Mouse (Mus musculus) Patski (cell line): Measurements from ENCODE around the gene Hck. TPM values are rescaled to one million over a fixed set of nuclear protein-coding genes. Genes with fewer than 3 reads are reported as not detected.
A peak's percentile ranks its signal among the peaks of the same experiment; 100 is the strongest.

Experiments used
- ATAC-seq: fragments of 100-300 bp; one replicate; pipeline ENCODE4 v1.8.0; 2021
- CTCF ChIA-PET: fragments of 350-600 bp; sonication (Branson Sonifier 250); formaldehyde crosslinking; loops from one replicate; lab custom pipeline; 2022; ENCODE audit warnings: inconsistent platforms; lab: Charles Lee
- POLR2A ChIA-PET: fragments of 350-600 bp; sonication (Branson Sonifier 250); formaldehyde crosslinking; loops from one replicate; lab custom pipeline; 2022; ENCODE audit warnings: antibody characterized with exemption, inconsistent platforms; lab: Charles Lee
- DNase-seq: peaks from one replicate; pipeline ENCODE4 v3.0.0-alpha.2; 2011; ENCODE audit warnings: low read depth, low spot score
- H3K27me3 ChIP-seq: fragments of 371-371 bp; one replicate; pipeline ENCODE4 v1.5.1; 2021
- CTCF ChIP-seq: fragments of 100-300 bp; IDR thresholded peaks from one replicate; pipeline ENCODE4 v1.5.1; 2021
- in situ Hi-C: fragments of 300-500 bp; cut with MboI; formaldehyde crosslinking; loops from 3 replicates; pipeline ENCODE4 v1.11.1; 2018; ENCODE audit warnings: low pct_unique_long_range_greater_than_20kb, mixed read lengths
- polyA plus RNA-seq: library from polyadenylated mRNA; unstranded; gene quantifications from one replicate; pipeline ENCODE4 v1.2.3, GENCODE M21; 2021

Gene Hck
- polyA plus RNA-seq, 1 experiment from 2014 or later = 1.3 TPM

DNA sequence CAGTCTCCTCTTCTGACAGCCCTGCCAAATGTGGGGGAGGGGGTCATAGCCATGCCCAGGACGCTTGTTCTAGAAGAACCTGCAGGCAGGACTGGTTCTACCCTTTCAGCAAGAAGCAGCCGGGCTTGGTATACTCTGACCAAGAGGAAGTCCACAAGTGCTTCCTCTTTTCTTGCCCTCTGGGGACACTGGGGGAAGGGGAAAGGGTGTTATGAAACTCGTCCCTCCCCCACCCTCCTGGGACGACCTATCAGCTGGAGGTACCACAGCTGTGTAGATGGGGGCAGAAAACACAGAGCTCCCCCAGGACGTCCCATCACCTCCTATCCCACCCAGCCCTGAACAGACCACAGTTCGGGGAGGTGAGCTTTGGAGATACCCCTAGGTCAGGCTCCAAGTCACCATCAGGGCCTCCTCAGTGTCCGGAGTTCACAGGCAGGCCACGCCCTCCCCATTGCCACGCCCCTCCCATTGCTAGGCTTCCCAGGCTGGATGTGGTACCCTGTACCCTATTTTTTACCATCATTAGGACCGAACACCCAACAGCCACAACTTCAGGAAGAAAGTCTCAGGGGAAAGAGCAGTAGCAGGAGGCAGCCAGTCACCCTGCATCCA lies 17.6 kb upstream of the Hck start:
- TF ChIP-seq CTCF = no peak
- ATAC-seq (no peak), DNase-seq (no peak)
- in situ Hi-C loops = no loop called here
- POLR2A ChIA-PET = interaction anchor here (0.6 to 1.2 kb wide), 2 partner anchors 13 to 325 kb away, joined by 3 to 4 read pairs; no protein-coding TSS in a partner anchor
- H3K27me3 ChIP-seq = no peaks in the 10 kb centered on the region
- CTCF ChIA-PET = interaction anchor here (1.5 to 1.7 kb wide), 2 partner anchors 29 to 44 kb away, joined by 4 to 6 read pairs; no protein-coding TSS in a partner anchor

DNA sequence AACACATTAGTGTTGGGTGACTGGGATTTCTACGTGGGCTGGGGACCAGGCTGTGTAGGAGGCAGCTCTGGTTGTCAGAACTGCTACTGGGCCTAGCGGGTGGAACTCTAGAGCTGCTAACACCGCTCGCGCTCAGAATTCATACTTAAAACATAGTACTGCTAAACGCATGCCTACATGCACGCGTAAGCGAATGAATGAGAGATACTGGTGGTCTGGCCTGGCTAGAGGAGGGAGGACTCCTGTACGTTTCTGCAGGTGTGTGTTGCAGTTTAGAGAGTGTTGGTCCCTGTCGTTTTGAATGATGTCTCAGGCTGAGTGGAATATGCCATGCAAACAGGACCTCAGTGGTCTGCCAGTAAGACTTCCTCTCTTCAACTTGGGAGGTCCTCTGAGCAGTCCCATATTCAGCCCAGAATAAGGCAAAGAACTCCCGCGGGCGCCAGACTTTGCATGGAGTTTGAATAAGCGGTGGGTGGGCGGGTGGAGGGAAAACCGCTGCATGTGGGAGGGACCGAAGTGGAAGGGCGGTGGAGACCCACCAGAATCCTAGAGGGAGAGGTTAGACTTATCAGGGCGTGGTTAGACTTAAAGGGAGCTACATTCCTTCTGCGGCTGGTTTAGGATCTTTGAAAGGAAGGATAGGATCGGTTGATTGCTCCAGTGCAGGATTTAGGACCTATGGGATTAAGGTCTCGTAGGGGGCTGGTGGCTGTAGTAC lies 1.1 kb upstream of the Hck start:
- CTCF ChIA-PET = no interaction called here
- POLR2A ChIA-PET = interaction anchor here (0.6 kb wide), 1 partner anchor 32 kb away, joined by 3 read pairs; no protein-coding TSS in a partner anchor
- no peak for ATAC-seq
- no peak for DNase-seq
- in situ Hi-C loops = no loop called here
- H3K27me3 ChIP-seq = no peaks in the 10 kb centered on the region
- TF ChIP-seq CTCF = no peak

DNA sequence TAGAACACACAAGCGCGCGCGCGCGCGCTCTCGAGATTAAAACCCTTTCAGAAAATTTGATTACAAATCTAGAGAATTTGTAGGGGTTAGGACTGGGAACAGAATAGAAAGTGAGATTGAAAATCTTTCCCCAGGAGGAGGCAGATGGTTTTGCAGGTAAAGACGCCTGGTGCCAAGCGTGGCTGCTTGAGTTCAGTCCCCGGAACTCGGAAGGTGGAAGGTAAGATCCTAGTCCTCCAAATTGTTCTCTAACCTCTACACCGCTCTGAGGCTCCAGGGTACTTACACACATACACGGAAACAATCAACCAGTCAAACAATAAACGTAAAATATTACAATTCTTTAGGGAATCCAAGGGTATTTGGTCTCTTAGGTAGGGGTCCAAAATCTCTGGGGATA lies 466 bp upstream of the Hck start:
- DNase-seq (no peak), ATAC-seq (no peak)
- ChIA-PET POLR2A (no interaction called here), CTCF (no interaction called here)
- in situ Hi-C loops = no loop called here
- no peaks in the 10 kb centered on the region for H3K27me3 ChIP-seq
- TF ChIP-seq CTCF = no peak

DNA sequence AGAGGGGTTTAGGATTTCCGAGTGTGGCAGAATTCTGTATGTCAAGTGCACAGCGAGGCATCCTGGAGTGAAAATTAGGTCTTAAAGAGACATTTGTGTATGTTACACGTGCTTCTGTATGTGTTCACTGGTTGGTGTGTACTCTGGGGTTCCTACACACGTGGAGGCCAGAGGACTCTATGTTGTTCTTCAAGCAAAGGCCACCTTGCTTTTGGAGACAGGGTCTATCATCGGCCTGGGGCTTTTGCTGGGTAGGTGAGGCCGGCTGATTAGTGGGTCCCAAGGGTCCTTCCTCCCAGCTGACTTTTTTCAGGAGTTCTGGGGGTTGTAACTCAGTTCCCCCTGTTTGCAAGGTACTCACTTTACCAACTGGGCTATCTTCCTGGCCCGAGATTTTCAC lies 1.3 kb downstream of the Hck start:
- DNase-seq (no peak), ATAC-seq (no peak)
- ChIA-PET CTCF (no interaction called here), POLR2A (interaction anchor here (0.6 kb wide), 1 partner anchor 83 kb away, joined by 4 read pairs; no protein-coding TSS in a partner anchor)
- in situ Hi-C loops = no loop called here
- H3K27me3 ChIP-seq = no peaks in the 10 kb centered on the region
- TF ChIP-seq CTCF = no peak

GRCm38 (mm10) chr2:153111298-153111697 lies 3.0 kb downstream of the Hck start:
- TF ChIP-seq CTCF = no peak
- ATAC-seq = no peak
- in situ Hi-C loops = no loop called here
- no peak for DNase-seq
- ChIA-PET POLR2A (no interaction called here), CTCF (interaction anchor here (1.5 kb wide), 1 partner anchor 11 kb away, joined by 3 read pairs; no protein-coding TSS in a partner anchor)
- H3K27me3 ChIP-seq = no peaks in the 10 kb centered on the region

GRCm38 (mm10) chr2:153115679-153116081 lies 7.4 kb downstream of the Hck start:
- POLR2A ChIA-PET = no interaction called here

DNA sequence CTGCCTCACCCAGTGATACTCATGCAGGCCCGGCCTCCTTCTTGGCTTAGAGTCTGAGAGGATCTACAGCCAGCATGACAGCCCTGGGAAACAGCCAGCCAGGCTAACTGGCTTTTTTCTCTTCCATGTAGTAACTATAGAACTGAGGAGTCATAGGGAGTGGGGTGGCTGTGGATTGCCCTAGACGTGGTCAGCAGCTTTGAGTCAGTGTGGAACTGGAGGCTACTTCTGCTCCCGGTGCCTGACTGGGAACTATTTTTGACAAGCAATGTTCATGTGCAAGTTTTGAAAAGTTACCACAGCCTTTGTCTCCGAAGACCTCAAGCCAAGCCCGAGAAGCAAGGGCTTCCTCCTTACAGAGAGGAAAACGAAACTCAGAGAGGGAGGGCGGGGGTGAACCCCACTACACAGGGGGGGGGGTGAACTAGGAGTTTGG lies 8.8 kb downstream of the Hck start:
- POLR2A ChIA-PET = interaction anchor here (0.7 kb wide), 1 partner anchor 36 kb away, joined by 3 read pairs; no protein-coding TSS in a partner anchor
- no peak for TF ChIP-seq CTCF
- DNase-seq (no peak), ATAC-seq (no peak)
- CTCF ChIA-PET = interaction anchor here (1.6 to 2.3 kb wide), 2 partner anchors 20 to 25 kb away, joined by 5 to 8 read pairs; no protein-coding TSS in a partner anchor
- no peaks in the 10 kb centered on the region for H3K27me3 ChIP-seq
- in situ Hi-C loops = no loop called here

More at GRCm38 (mm10) chr2:153115679-153116081, 7.4 kb downstream of the Hck start:
- ATAC-seq (no peak), DNase-seq (no peak)
- CTCF ChIA-PET = interaction anchor here (1.2 to 2.3 kb wide), 3 partner anchors 9 to 27 kb away, joined by 3 to 8 read pairs (median 4); no protein-coding TSS in a partner anchor
- no peak for TF ChIP-seq CTCF
- no peaks in the 10 kb centered on the region for H3K27me3 ChIP-seq
- in situ Hi-C loops = no loop called here

DNA sequence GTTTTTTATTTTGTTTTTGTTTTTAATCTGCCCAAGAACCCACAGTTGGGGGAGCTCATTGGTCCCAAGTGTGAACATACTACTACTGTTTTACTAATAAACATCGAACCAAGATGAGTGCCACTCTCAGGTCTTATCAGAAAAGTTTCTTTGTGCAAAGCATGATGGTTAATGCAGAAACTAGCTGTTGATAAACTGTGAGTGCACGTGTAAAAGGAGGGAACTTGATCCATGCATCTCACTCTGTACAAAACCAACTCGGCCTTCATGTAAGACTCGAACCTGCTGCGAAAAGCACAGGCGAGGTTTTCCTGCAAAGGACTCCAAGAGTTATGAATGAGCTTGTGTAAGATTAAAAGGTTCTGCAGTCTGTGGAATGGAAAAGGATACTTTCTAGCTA lies 11.2 kb downstream of the Hck start:
- TF ChIP-seq CTCF = no peak
- CTCF ChIA-PET = interaction anchor here (1.1 to 1.4 kb wide), 3 partner anchors 11 to 38 kb away, joined by 3 to 6 read pairs (median 4); no protein-coding TSS in a partner anchor
- no peaks in the 10 kb centered on the region for H3K27me3 ChIP-seq

GRCm38 (mm10) chr2:153120126-153120525 lies 11.9 kb downstream of the Hck start:
- in situ Hi-C loops = no loop called here
- DNase-seq = no peak
- no peak for ATAC-seq
- CTCF ChIA-PET = interaction anchor here (1.1 to 1.4 kb wide), 3 partner anchors 10 to 39 kb away, joined by 3 to 6 read pairs (median 4); no protein-coding TSS in a partner anchor
- POLR2A ChIA-PET = no interaction called here
- no peaks in the 10 kb centered on the region for H3K27me3 ChIP-seq
- TF ChIP-seq CTCF = no peak

More for the DNA sequence above, 11.2 kb downstream of the Hck start:
- no peak for ATAC-seq
- POLR2A ChIA-PET = no interaction called here
- DNase-seq = no peak
- in situ Hi-C loops = no loop called here

DNA sequence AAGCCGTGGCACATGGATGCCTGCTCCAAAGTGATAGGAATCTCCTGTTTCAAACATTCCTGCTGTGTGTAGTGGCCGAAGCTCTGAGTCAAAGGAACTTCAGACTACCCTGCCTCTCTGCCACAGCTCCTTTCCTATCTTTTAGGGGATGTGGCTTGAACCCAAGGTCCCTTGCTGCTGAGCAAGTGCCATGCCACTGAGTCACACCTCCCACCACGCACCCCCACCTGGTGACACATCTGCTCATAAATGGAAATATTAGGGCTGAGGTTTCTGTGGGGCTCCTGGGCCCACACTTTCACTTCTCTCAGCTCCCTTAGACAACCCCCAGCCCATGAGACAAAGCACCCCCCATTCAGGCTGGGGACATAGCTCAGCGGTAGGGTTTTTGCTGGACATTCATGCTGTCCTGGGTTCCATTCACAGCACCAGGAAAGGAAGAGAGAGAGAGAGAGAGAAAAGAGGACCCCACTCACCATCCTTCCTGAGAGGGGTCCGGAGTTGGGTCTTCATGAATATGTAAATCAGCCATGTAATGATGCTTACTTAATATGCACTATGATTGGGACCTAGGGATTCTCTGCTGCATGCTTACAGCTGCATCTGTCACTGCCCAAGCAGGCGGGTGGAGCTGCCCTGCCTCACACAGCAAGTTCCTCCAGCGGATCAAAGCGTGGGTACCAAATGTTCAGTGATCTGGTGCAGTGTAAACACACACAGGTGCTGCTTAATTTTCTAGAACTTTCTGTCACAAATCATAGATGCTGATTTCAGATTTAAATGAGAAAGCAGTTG lies 13.8 kb downstream of the Hck start:
- no peak for TF ChIP-seq CTCF
- CTCF ChIA-PET = interaction anchor here (0.9 to 1.7 kb wide), 4 partner anchors 9 to 21 kb away, joined by 3 to 4 read pairs (median 4); no protein-coding TSS in a partner anchor
- peak; percentile 35 for ATAC-seq
- no peak for DNase-seq
- no peaks in the 10 kb centered on the region for H3K27me3 ChIP-seq
- in situ Hi-C loops = no loop called here
- POLR2A ChIA-PET = interaction anchor here (1.1 kb wide), 1 partner anchor 17 kb away, joined by 3 read pairs; no protein-coding TSS in a partner anchor
